ENCODE assay signal across 30 mouse cellular contexts in genomic region chr1:84945950-84946349, GRCm38 (mm10). TPM values are rescaled to one million over a fixed set of nuclear protein-coding genes. Genes with fewer than 3 reads are reported as not detected.
A peak's percentile ranks its signal among the peaks of the same experiment; 100 is the strongest.
DNase-seq lines count a peak whose midpoint lies in the region; ATAC-seq and TF ChIP-seq lines count a peak whose summit lies in the region.
"Had no signal": no experiment of that assay in that cellular context is flagged by ENCODE, and none has a peak within 500 bp of the region (broad histone marks: within the 10 kb centered on the region; RNA-seq: fewer than 3 reads in every experiment).

No protein-coding gene starts in this region.

- no peak for ATAC-seq in forebrain, embryonic 13.5 days
- ATAC-seq: CD4-positive, CD25-positive, alpha-beta regulatory T cell, adult 4 months; forebrain, embryonic 16.5 days; inflammation-experienced regulatory T-cells, adult 6 months; liver, embryonic 12.5 days; lung, postnatal 0 days; midbrain, embryonic 13.5 days had no signal

- WGBS in kidney, adult 2 months = 46% methylated on average over 3 of the region's 3 CpGs
- 94% methylated on average over 3 of the region's 3 CpGs for WGBS in forebrain, embryonic 13.5 days

- H3K4me3 ChIP-seq in kidney, adult 2 months (ENCODE audit: insufficient read depth, low read depth, low read length) = no peak overlapping the region
- no peak overlapping the region for H3K4me3 ChIP-seq in forebrain, embryonic 13.5 days
- H3K4me3 ChIP-seq: embryonic facial prominence, embryonic 13.5 days; forebrain, embryonic 10.5 days; hindbrain, embryonic 15.5 days; limb, embryonic 13.5 days; liver, embryonic 12.5 days; megakaryocyte, embryonic 14.5 days; midbrain, embryonic 13.5 days; stomach, embryonic 15.5 days had no signal

- H3K4me1 ChIP-seq in kidney, adult 2 months (ENCODE audit: control insufficient read depth, insufficient read depth, low read length) = peaks cover 22% of the 10 kb centered on the region
- H3K4me1 ChIP-seq in forebrain, embryonic 13.5 days = no peaks in the 10 kb centered on the region
- H3K4me1 ChIP-seq: embryonic facial prominence, embryonic 13.5 days; forebrain, embryonic 10.5 days; hindbrain, embryonic 15.5 days; limb, embryonic 13.5 days; liver, embryonic 12.5 days; megakaryocyte, embryonic 14.5 days; midbrain, embryonic 13.5 days; stomach, embryonic 15.5 days had no signal

- no peaks in the 10 kb centered on the region for H3K27me3 ChIP-seq in kidney, adult 2 months (replicated peaks; ENCODE audit: control insufficient read depth, insufficient read depth, low read length)
- H3K27me3 ChIP-seq in forebrain, embryonic 13.5 days = no peaks in the 10 kb centered on the region
- H3K27me3 ChIP-seq: embryonic facial prominence, embryonic 13.5 days; hindbrain, embryonic 15.5 days; limb, embryonic 13.5 days; liver, embryonic 12.5 days; megakaryocyte, embryonic 14.5 days; midbrain, embryonic 13.5 days; stomach, embryonic 15.5 days had no signal

- no peak for TF ChIP-seq CTCF in kidney, adult 2 months (conservative IDR thresholded peaks at IDR 0.05; ENCODE audit: insufficient read depth, insufficient read length, low read depth, low read length)

- H3K4me2 ChIP-seq in forebrain, embryonic 13.5 days = no peak overlapping the region
- H3K4me2 ChIP-seq: embryonic facial prominence, embryonic 13.5 days; hindbrain, embryonic 15.5 days; limb, embryonic 13.5 days; liver, embryonic 12.5 days; midbrain, embryonic 13.5 days; stomach, embryonic 15.5 days had no signal

- H3K9ac ChIP-seq in forebrain, embryonic 13.5 days = no peak overlapping the region
- H3K9ac ChIP-seq: embryonic facial prominence, embryonic 13.5 days; hindbrain, embryonic 15.5 days; limb, embryonic 13.5 days; liver, embryonic 12.5 days; midbrain, embryonic 13.5 days; stomach, embryonic 15.5 days had no signal

- intact Hi-C loops in heart, postnatal 25 days (cut with DNase I) = no loop called here

- no peak for TF ChIP-seq POLR2A in kidney, adult 2 months (IDR thresholded peaks at IDR 0.05; ENCODE audit: low read depth, low read length)

- peak overlapping the region; percentile 91 for H3K27ac ChIP-seq in kidney, adult 2 months (ENCODE audit: insufficient read depth, low read depth, low read length)
- H3K27ac ChIP-seq in forebrain, embryonic 13.5 days = no peak overlapping the region
- H3K27ac ChIP-seq: embryonic facial prominence, embryonic 13.5 days; forebrain, embryonic 10.5 days; hindbrain, embryonic 15.5 days; kidney, postnatal 0 days; limb, embryonic 13.5 days; liver, embryonic 12.5 days; midbrain, embryonic 13.5 days; stomach, embryonic 15.5 days had no signal

- no peaks in the 10 kb centered on the region for H3K9me3 ChIP-seq in forebrain, embryonic 13.5 days (replicated peaks)
- H3K9me3 ChIP-seq: embryonic facial prominence, embryonic 13.5 days; forebrain, embryonic 10.5 days; hindbrain, embryonic 15.5 days; liver, embryonic 12.5 days; midbrain, embryonic 13.5 days; stomach, embryonic 15.5 days had no signal

- peak; percentile 24 for DNase-seq in heart, adult 8-10 months (ENCODE audit: low spot score)
- no peak for DNase-seq in heart, postnatal 25 days (ENCODE audit: low spot score)
- DNase-seq in kidney, adult 2 months = peak; percentile 88
- no peak for DNase-seq in kidney, postnatal 4 days
- peak; percentile 7 for DNase-seq in right cerebral cortex, postnatal 10 days (ENCODE audit: low spot score in 2 of 2)
- no peak for DNase-seq in right cerebral cortex, postnatal 14 days
- DNase-seq: adrenal gland, postnatal 25 days; cerebellum, adult 18-20 months; cerebellum, postnatal 10 days; gastrocnemius, postnatal 10 days; lung, adult 18-20 months; lung, postnatal 4 days; right cerebral cortex, postnatal 25 days; thymus, postnatal 25 days had no signal

- no peaks in the 10 kb centered on the region for H3K36me3 ChIP-seq in kidney, adult 2 months (ENCODE audit: control insufficient read depth, insufficient read depth, low read length)
- H3K36me3 ChIP-seq in forebrain, embryonic 13.5 days (ENCODE audit: poor library complexity, severe bottlenecking) = no peaks in the 10 kb centered on the region
- H3K36me3 ChIP-seq: embryonic facial prominence, embryonic 13.5 days; forebrain, embryonic 10.5 days; hindbrain, embryonic 15.5 days; limb, embryonic 13.5 days; liver, embryonic 12.5 days; midbrain, embryonic 13.5 days; stomach, embryonic 15.5 days had no signal

RNA-seq across cellular contexts. Expression of gene Slc16a14, which starts 11.0 kb away (rescaled TPM):
- total RNA-seq in heart, adult 8-10 months (2022) = under 1 TPM in 3 of 4 experiments, not detected in 1; 0.09 to 0.20 (median 0.11) TPM
- total RNA-seq in heart, postnatal 25 days (2021) = under 1 TPM in 1 of 2 experiments, not detected in 1; 0.62 TPM
- 27.6 and 31.2 TPM in 2 replicates for polyA plus RNA-seq in kidney, adult 2 months (2012; rRNA removed)
- 10.9 and 15.6 TPM in 2 replicates for polyA plus RNA-seq in forebrain, embryonic 13.5 days (2015; fragmentation: Nextera tagmentation; extraction: Ambion mirVana)
- total RNA-seq: common myeloid progenitor, adult 5-6 weeks; gastrocnemius, postnatal 10 days; hematopoietic stem cell, adult 5-6 weeks had no signal
- polyA plus RNA-seq: CD4-positive, CD25-positive, alpha-beta regulatory T cell, adult 4 months; inflammation-experienced regulatory T-cells, adult 6 months had no signal

Comparison
In these comparisons a context has a peak if more than half of its experiments do, and no peak if none do; other contexts are left out.
1. DNase-seq: peak in heart, adult 8-10 months (single experiment), kidney, adult 2 months (single experiment) and right cerebral cortex, postnatal 10 days (2 of 2); none in heart, postnatal 25 days (single experiment), kidney, postnatal 4 days (0 of 2) and right cerebral cortex, postnatal 14 days (single experiment).